Mouse (Mus musculus) kidney, postnatal 36 days (tissue): Measurements from ENCODE around the gene Zmym4.
"Not testable (repeated sequence)": the region's sequence is repeated elsewhere in the genome, so short reads cannot be mapped to it uniquely, and the experiment has no call there.

ENCODE experiments used
- DNase-seq, 2 experiments: peaks; one replicate each; pipeline ENCODE4 v3.0.0; 2021 to 2022; ENCODE audit warnings: mixed read lengths in 2 of 2

The Zmym4 gene

GRCm38 (mm10) chr4:126967864-126968821 lies at the start of gene Zmym4:
Gene Zmym4 (minus strand): TSS chr4:126968135.
- DNase-seq: peak; percentile 95

- peak; percentile 58 to 65 for DNase-seq
Measured at GRCm38 (mm10) chr4:127016366-127016765, 48.4 kb upstream of the Zmym4 start.

GRCm38 (mm10) chr4:127015294-127015993 lies 47.5 kb upstream of the Zmym4 start:
- DNase-seq: peak; percentile 91 to 93

GRCm38 (mm10) chr4:127005113-127005936 lies 37.4 kb upstream of the Zmym4 start:
- DNase-seq: peak; percentile 54 to 76

- DNase-seq: no peak
Measured at GRCm38 (mm10) chr4:127004384-127004783, 36.4 kb upstream of the Zmym4 start.

GRCm38 (mm10) chr4:127000601-127001105 lies 32.7 kb upstream of the Zmym4 start:
- DNase-seq: no peak

GRCm38 (mm10) chr4:126999372-126999771 lies 31.4 kb upstream of the Zmym4 start:
- not testable (repeated sequence) for DNase-seq

- peak in 1 of 2 experiments; percentile 43 for DNase-seq
Measured at GRCm38 (mm10) chr4:126992356-126992755, 24.4 kb upstream of the Zmym4 start.

- no peak for DNase-seq
Measured at GRCm38 (mm10) chr4:126990553-126990952, 22.6 kb upstream of the Zmym4 start.

GRCm38 (mm10) chr4:126988503-126988902 lies 20.6 kb upstream of the Zmym4 start:
- DNase-seq: peak; percentile 8 to 15

GRCm38 (mm10) chr4:126986768-126987167 lies 18.8 kb upstream of the Zmym4 start:
- peak in 1 of 2 experiments; percentile 13 for DNase-seq

GRCm38 (mm10) chr4:126983736-126984525 lies 16.0 kb upstream of the Zmym4 start:
- not testable (repeated sequence) for DNase-seq

- no peak for DNase-seq
Measured at GRCm38 (mm10) chr4:126983321-126983720, 15.4 kb upstream of the Zmym4 start.

GRCm38 (mm10) chr4:126978706-126979105 lies 10.8 kb upstream of the Zmym4 start:
- no peak for DNase-seq

GRCm38 (mm10) chr4:126977467-126977866 lies 9.5 kb upstream of the Zmym4 start:
- peak; percentile 42 to 83 for DNase-seq

- DNase-seq: peak; percentile 15 to 40
Measured at GRCm38 (mm10) chr4:126967241-126967863, 583 bp downstream of the Zmym4 start.

GRCm38 (mm10) chr4:126958682-126959081 lies 9.3 kb downstream of the Zmym4 start:
- DNase-seq: no peak

- DNase-seq: no peak
Measured at GRCm38 (mm10) chr4:126958261-126958660, 9.7 kb downstream of the Zmym4 start.

GRCm38 (mm10) chr4:126957434-126957833 lies 10.5 kb downstream of the Zmym4 start:
- DNase-seq: no peak

GRCm38 (mm10) chr4:126950801-126951200 lies 17.1 kb downstream of the Zmym4 start:
- not testable (repeated sequence) for DNase-seq

- no peak for DNase-seq
Measured at GRCm38 (mm10) chr4:126943421-126943820, 24.5 kb downstream of the Zmym4 start.
